Mouse (Mus musculus) MEL (cell line): ENCODE results near the gene Bcl10.

Experiments used
- CHD1 ChIP-seq: IDR thresholded peaks from 2 replicates; pipeline ENCODE4 v1.6.1; 2012; ENCODE audit warnings: low read depth, mild to moderate bottlenecking, inconsistent platforms, low read length, improper control_type of control experiment
- CTCF ChIP-seq, 3 experiments: IDR thresholded peaks in 2 of 3; conservative IDR thresholded peaks in 1 of 3; 2 replicates each; pipeline ENCODE4 v1.5.1; 2011 to 2012; ENCODE audit warnings: low read length in 3 of 3, low read depth in 2 of 3, mild to moderate bottlenecking in 2 of 3, improper control_type of control experiment in 1 of 3, inconsistent platforms in 1 of 3, mixed read lengths in 1 of 3, moderate library complexity in 1 of 3; ENCODE audit not compliant: control insufficient read depth in 1 of 3, insufficient read depth in 1 of 3, poor library complexity in 1 of 3, severe bottlenecking in 1 of 3
- ELF1 ChIP-seq: IDR thresholded peaks from 2 replicates; pipeline ENCODE4 v1.6.1; 2014; ENCODE audit warnings: low read depth, mild to moderate bottlenecking, inconsistent platforms, low read length, improper control_type of control experiment, moderate library complexity
- KAT2A ChIP-seq: conservative IDR thresholded peaks from 2 replicates; pipeline ENCODE4 v1.6.1; 2012; ENCODE audit warnings: low read depth, low read length, improper control_type of control experiment, inconsistent platforms
- MAFK ChIP-seq: IDR thresholded peaks from 2 replicates; pipeline ENCODE4 v1.6.1; 2011; ENCODE audit warnings: low read depth, mild to moderate bottlenecking, low read length, improper control_type of control experiment, borderline replicate concordance
- MXI1 ChIP-seq: IDR thresholded peaks from 2 replicates; pipeline ENCODE4 v1.6.1; 2011; ENCODE audit warnings: mild to moderate bottlenecking, low read depth, low read length, improper control_type of control experiment
- MYC ChIP-seq: IDR thresholded peaks from 2 replicates; pipeline ENCODE4 v1.6.1; 2011; ENCODE audit warnings: low read depth, mild to moderate bottlenecking, low read length, improper control_type of control experiment, moderate library complexity
- NELFE ChIP-seq: IDR thresholded peaks from 2 replicates; pipeline ENCODE4 v1.6.1; 2011; ENCODE audit warnings: low read depth, low read length, improper control_type of control experiment
- NRF1 ChIP-seq: IDR thresholded peaks from 2 replicates; pipeline ENCODE4 v1.6.1; 2014; ENCODE audit warnings: low read depth, mild to moderate bottlenecking, inconsistent platforms, low read length, improper control_type of control experiment, moderate library complexity; ENCODE audit not compliant: poor library complexity, insufficient read depth, severe bottlenecking
- POLR2A ChIP-seq, 2 experiments: IDR thresholded peaks; 2 replicates each; pipeline ENCODE4 v1.6.1; 2011 to 2012; ENCODE audit warnings: low read length in 2 of 2, mild to moderate bottlenecking in 2 of 2, control low read depth in 1 of 2, improper control_type of control experiment in 1 of 2, low read depth in 1 of 2, moderate library complexity in 1 of 2; ENCODE audit not compliant: control insufficient read depth in 1 of 2, insufficient read depth in 1 of 2, poor library complexity in 1 of 2
- RCOR1 ChIP-seq: IDR thresholded peaks from 2 replicates; pipeline ENCODE4 v1.6.1; 2012; ENCODE audit warnings: low read depth, mild to moderate bottlenecking, inconsistent platforms, low read length, improper control_type of control experiment
- SMC3 ChIP-seq: IDR thresholded peaks from 2 replicates; pipeline ENCODE4 v1.6.1; 2011; ENCODE audit warnings: low read depth, low read length, improper control_type of control experiment
- ZNF384 ChIP-seq: IDR thresholded peaks from 2 replicates; pipeline ENCODE4 v1.6.1; 2012; ENCODE audit warnings: low read depth, mild to moderate bottlenecking, inconsistent platforms, low read length, improper control_type of control experiment

DNA sequence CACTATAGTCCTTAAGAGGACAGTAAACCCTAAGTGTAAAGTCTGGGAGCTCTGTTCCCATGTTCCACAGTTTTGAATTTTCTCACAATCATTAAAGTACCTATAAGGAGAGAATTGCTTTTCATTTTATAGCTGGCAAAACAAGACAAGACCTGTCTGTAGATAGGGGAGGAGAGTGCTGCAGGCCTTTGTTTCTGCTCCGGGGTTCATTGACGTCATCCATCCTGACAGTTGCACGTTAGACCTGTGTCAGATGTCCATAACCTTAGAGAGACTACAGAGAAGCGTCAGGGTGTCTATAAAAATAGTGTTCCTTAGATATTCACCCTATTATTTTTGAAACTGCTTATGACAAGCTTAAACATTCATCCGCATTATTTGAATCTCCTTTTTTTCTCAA lies 2.9 kb downstream of the Bcl10 start:
- TF ChIP-seq ELF1, result no peak
- no peak for TF ChIP-seq MAFK
- no peak for TF ChIP-seq CHD1
- no peak for TF ChIP-seq MXI1
- no peak for TF ChIP-seq NRF1
- TF ChIP-seq SMC3, result no peak
- TF ChIP-seq RCOR1, result no peak
- TF ChIP-seq CTCF (IDR thresholded peaks at IDR 0.05 in 2 of 3, conservative IDR thresholded peaks at IDR 0.05 in 1 of 3; ENCODE audit: control insufficient read depth in 1 of 3, insufficient read depth in 1 of 3, low read depth in 2 of 3, low read length in 3 of 3, poor library complexity in 1 of 3, severe bottlenecking in 1 of 3), result no peak
- TF ChIP-seq KAT2A, result no peak
- TF ChIP-seq NELFE, result no peak
- TF ChIP-seq ZNF384, result no peak
- TF ChIP-seq POLR2A (IDR thresholded peaks at IDR 0.05; ENCODE audit: control insufficient read depth in 1 of 2, insufficient read depth in 1 of 2, low read depth in 1 of 2, low read length in 2 of 2, poor library complexity in 1 of 2), result no peak
- no peak for TF ChIP-seq MYC
